Mouse (Mus musculus) bone marrow macrophage, adult 2 months (primary cell): ENCODE measurements around the gene Bahd1.

Source experiments
- CTCF ChIP-seq: IDR thresholded peaks from 2 replicates; pipeline ENCODE4 v1.5.1; 2012; ENCODE audit warnings: low read depth, mild to moderate bottlenecking, low read length, moderate library complexity
- POLR2A ChIP-seq: IDR thresholded peaks from 2 replicates; pipeline ENCODE4 v1.6.1; 2012; ENCODE audit warnings: mild to moderate bottlenecking, low read depth, low read length, borderline replicate concordance

- TF ChIP-seq CTCF (no peak), POLR2A (no peak)
Measured at GRCm38 (mm10) chr2:118914685-118915084, 14.5 kb downstream of the Bahd1 start.
